Mouse (Mus musculus): ENCODE data around the gene Sept9. TPM values are rescaled to one million over a fixed set of nuclear protein-coding genes. Genes with fewer than 3 reads are reported as not detected.

The Sept9 gene
- total and polyA plus RNA-seq, 3 experiments: 115 to 469 (median 292) TPM

DNA sequence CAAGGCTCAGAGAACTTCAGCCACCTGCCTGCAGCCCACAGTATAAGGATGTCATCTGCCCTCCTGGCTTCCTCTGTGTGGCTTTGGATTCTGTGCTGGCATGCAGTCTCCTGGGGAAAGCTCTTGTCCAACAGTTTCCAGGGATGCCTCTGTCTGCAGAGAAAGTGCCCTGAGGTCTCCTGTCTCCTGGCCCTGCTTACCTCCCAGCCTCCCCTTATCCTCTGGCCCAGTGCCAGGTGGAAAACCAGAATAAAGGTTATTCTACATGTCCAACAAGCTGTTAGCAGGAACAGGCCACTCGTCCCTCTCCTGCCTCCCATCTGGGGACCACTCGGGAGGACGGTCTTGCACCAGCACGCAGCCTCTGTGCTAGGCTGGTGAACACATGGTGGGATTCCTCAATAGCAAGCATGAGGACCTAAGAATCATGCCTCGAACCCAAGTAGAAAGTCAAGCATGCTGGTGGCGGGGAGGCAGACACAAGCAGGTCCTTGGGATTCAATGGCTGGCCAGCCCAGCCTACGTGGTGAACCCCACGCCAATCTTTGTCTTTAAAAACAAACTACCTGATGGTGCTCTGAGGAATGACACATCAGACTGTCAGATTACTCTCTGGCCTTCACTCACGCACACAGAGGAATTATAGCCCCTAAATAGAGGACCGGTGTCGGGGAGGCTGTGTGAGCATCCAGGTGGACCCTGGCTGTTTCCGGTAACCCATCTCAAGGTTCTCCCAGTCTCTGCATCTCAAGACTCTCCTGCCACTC, 111.1 kb downstream of the Sept9 start:
- Histone ChIP-seq H3K27me3 (ENCODE audit: insufficient read depth, low read length) (peaks cover 2% of the 10 kb centered on the region; the same call in 1 of the 2 replicates), H3K36me3 (replicated peaks) (peaks cover 57% of the 10 kb centered on the region), H3K4me3 (ENCODE audit: low read depth, low read length) (no peak overlapping the region), H3K9me3 (replicated peaks) (no peaks in the 10 kb centered on the region), H3K4me1 (ENCODE audit: insufficient read depth, low read depth, low read length) (peaks cover 84% of the 10 kb centered on the region)
- no peak for ATAC-seq (ENCODE audit: extremely low read depth, insufficient number of reproducible peaks, low FRiP score, poor library complexity, severe bottlenecking)
- DNase-seq (ENCODE audit: low spot score): no peak
- no peak for TF ChIP-seq CTCF (IDR thresholded peaks at IDR 0.05; ENCODE audit: low read depth, low read length)
- TF ChIP-seq POLR2AphosphoS5 (IDR thresholded peaks at IDR 0.05; ENCODE audit: insufficient replicate concordance, low read depth, low read length): no peak
- TF ChIP-seq GATA1 (IDR thresholded peaks at IDR 0.05; ENCODE audit: borderline replicate concordance, low read length): no peak
- TF ChIP-seq TAL1 (conservative IDR thresholded peaks at IDR 0.05; ENCODE audit: low read depth, low read length): no peak
- TF ChIP-seq GATA2 (IDR thresholded peaks at IDR 0.05; ENCODE audit: borderline replicate concordance, low read depth, low read length): no peak

DNA sequence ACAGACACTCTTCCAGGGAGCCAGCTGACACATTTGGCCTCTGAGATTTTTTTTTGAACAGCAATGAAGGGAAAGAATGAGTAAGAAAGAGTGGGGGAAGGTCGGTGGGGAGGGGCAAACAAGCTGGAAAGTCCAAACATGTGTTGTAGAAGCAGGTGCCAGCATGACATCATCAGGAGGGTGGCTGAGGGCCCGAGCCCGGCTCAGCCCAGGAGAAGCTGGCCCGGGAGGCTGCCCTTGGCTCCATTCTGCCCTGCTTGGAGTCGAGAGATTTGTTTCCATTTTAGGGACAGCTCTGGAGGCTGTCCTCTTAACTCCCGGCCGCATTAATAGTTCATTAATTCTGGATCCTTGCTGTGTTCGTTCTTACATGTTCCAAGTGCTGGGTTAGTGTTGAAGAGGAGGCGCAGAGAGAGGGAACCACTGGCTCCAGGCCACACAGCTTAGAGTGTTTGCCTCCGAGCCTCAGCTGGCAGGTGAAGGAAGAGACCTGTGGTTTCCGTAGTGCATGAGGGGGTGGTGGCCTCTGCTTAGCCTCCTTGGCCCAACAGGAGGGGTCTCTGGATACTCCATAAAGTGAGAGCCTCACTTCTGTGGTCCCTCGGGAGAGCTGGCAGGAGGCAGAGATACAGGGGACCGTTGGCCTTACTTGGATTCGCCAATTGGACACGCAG, 111.8 kb downstream of the Sept9 start:
- H3K4me3 ChIP-seq (ENCODE audit: low read depth, low read length): no peak overlapping the region
- H3K27me3 ChIP-seq (ENCODE audit: insufficient read depth, low read length): peaks cover 2% of the 10 kb centered on the region; the same call in 1 of the 2 replicates
- H3K4me1 ChIP-seq (ENCODE audit: insufficient read depth, low read depth, low read length): peaks cover 84% of the 10 kb centered on the region
- ATAC-seq (ENCODE audit: extremely low read depth, insufficient number of reproducible peaks, low FRiP score, poor library complexity, severe bottlenecking) (no peak), DNase-seq (ENCODE audit: low spot score) (no peak)
- H3K9me3 ChIP-seq (replicated peaks): no peaks in the 10 kb centered on the region
- TF ChIP-seq GATA1 (IDR thresholded peaks at IDR 0.05; ENCODE audit: borderline replicate concordance, low read length) (no peak), GATA2 (IDR thresholded peaks at IDR 0.05; ENCODE audit: borderline replicate concordance, low read depth, low read length) (no peak), CTCF (IDR thresholded peaks at IDR 0.05; ENCODE audit: low read depth, low read length) (no peak), TAL1 (conservative IDR thresholded peaks at IDR 0.05; ENCODE audit: low read depth, low read length) (no peak), POLR2AphosphoS5 (IDR thresholded peaks at IDR 0.05; ENCODE audit: insufficient replicate concordance, low read depth, low read length) (no peak)
- H3K36me3 ChIP-seq (replicated peaks): peaks cover 60% of the 10 kb centered on the region

DNA sequence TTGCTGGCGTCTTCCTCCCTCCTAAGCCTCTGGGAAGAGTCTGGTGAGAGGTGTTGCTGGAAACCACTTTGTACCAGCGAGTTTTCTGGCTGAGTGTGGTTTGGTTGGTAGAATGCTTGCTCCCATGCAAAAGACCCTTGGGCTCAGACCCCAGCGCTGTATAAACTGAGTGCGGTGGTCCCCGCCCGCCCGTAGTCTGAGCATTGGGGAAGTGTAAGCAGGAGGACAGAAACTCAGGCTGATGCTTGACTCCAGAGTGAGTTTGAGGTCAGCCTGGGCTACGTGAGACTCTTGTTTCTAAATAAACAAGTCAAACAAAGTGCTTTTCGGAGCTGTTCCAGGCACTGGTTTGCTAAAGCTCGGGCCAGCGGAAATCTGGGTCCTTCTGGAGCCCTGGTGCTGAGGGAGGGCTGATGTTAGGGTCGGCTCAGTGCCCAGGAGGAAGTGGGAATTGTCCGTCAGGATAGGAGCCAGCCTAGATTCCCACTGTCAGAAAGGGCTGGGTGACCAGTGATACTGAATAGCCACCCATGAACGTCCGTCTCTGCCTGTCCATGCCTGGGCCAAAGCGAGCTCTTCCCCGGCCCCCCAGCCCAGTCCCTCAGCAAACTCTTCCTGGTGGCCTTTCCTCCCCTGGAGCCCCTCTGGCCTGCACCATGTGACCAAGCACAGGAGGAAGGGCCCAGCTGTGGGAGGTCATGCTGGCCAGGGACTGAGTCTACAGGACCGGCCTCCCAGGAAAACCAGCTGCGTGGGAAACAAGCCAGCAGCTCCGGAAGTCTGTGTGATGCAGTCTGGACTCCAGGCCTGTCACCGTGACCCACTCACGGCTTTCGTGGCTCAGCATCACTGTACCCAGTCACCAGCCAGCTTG, 112.8 kb downstream of the Sept9 start:
- Histone ChIP-seq H3K27me3 (ENCODE audit: insufficient read depth, low read length) (peaks cover 2% of the 10 kb centered on the region; the same call in 1 of the 2 replicates), H3K9me3 (replicated peaks) (no peaks in the 10 kb centered on the region), H3K4me1 (ENCODE audit: insufficient read depth, low read depth, low read length) (peaks cover 83% of the 10 kb centered on the region), H3K36me3 (replicated peaks) (peaks cover 70% of the 10 kb centered on the region), H3K4me3 (ENCODE audit: low read depth, low read length) (no peak overlapping the region)
- DNase-seq (ENCODE audit: low spot score) (no peak), ATAC-seq (ENCODE audit: extremely low read depth, insufficient number of reproducible peaks, low FRiP score, poor library complexity, severe bottlenecking) (no peak)
- no peak for TF ChIP-seq GATA2 (IDR thresholded peaks at IDR 0.05; ENCODE audit: borderline replicate concordance, low read depth, low read length)
- no peak for TF ChIP-seq POLR2AphosphoS5 (IDR thresholded peaks at IDR 0.05; ENCODE audit: insufficient replicate concordance, low read depth, low read length)

DNA sequence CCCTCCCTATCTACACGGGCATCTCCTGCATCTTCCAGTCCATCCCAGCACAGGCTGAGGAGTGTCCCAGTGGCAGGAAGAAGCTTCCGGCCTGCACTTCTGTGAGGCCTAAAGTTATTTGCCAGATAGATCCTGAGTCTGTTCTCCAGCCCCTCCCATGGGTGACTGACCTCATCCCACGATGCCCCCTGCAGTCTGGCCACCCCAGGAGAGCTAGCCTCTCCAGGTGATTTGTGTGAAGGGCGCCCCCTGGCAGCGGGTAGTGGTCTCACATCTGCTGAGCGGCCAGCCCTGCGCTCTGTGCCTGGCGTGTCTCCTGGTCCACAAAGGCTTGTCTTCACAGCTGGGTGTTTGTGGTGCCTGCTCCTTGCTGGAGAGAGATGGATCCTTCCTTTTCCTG, 113.5 kb downstream of the Sept9 start:
- peaks cover 2% of the 10 kb centered on the region; the same call in 1 of the 2 replicates for H3K27me3 ChIP-seq (ENCODE audit: insufficient read depth, low read length)
- DNase-seq (ENCODE audit: low spot score) (no peak), ATAC-seq (ENCODE audit: extremely low read depth, insufficient number of reproducible peaks, low FRiP score, poor library complexity, severe bottlenecking) (no peak)
- H3K36me3 ChIP-seq (replicated peaks): peaks cover 77% of the 10 kb centered on the region
- no peak overlapping the region for H3K4me3 ChIP-seq (ENCODE audit: low read depth, low read length)
- peaks cover 83% of the 10 kb centered on the region for H3K4me1 ChIP-seq (ENCODE audit: insufficient read depth, low read depth, low read length)
- no peaks in the 10 kb centered on the region for H3K9me3 ChIP-seq (replicated peaks)
- TF ChIP-seq GATA2 (IDR thresholded peaks at IDR 0.05; ENCODE audit: borderline replicate concordance, low read depth, low read length) (no peak), GATA1 (IDR thresholded peaks at IDR 0.05; ENCODE audit: borderline replicate concordance, low read length) (no peak), CTCF (IDR thresholded peaks at IDR 0.05; ENCODE audit: low read depth, low read length) (no peak), POLR2AphosphoS5 (IDR thresholded peaks at IDR 0.05; ENCODE audit: insufficient replicate concordance, low read depth, low read length) (no peak), TAL1 (conservative IDR thresholded peaks at IDR 0.05; ENCODE audit: low read depth, low read length) (no peak)

DNA sequence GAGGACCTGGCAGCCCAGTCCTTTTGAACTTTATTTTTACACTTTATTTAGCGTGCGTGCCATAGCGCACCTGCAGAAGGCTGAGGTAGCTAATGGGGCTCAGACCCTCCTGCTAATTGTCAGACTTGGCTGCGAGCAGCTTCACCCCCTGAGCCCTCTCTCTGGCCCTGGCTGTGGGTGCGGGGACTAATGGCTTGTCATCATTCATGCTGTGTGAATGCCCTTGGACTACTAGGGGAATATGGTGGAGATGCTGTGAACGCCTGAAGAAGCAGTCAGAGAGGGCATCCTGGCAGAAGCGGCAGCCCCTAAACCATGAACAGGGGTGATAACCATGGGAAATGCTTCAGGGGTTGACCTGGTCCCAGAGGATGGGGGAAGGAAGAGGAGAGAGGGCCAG, 114.0 kb downstream of the Sept9 start:
- no peak overlapping the region for H3K4me3 ChIP-seq (ENCODE audit: low read depth, low read length)
- no peak for DNase-seq (ENCODE audit: low spot score)
- peaks cover 83% of the 10 kb centered on the region for H3K4me1 ChIP-seq (ENCODE audit: insufficient read depth, low read depth, low read length)
- TF ChIP-seq CTCF (IDR thresholded peaks at IDR 0.05; ENCODE audit: low read depth, low read length): no peak
- TF ChIP-seq GATA2 (IDR thresholded peaks at IDR 0.05; ENCODE audit: borderline replicate concordance, low read depth, low read length): no peak
- TF ChIP-seq TAL1 (conservative IDR thresholded peaks at IDR 0.05; ENCODE audit: low read depth, low read length): no peak
- TF ChIP-seq GATA1 (IDR thresholded peaks at IDR 0.05; ENCODE audit: borderline replicate concordance, low read length): no peak
- TF ChIP-seq POLR2AphosphoS5 (IDR thresholded peaks at IDR 0.05; ENCODE audit: insufficient replicate concordance, low read depth, low read length): no peak
- no peaks in the 10 kb centered on the region for H3K9me3 ChIP-seq (replicated peaks)
- no peak for ATAC-seq (ENCODE audit: extremely low read depth, insufficient number of reproducible peaks, low FRiP score, poor library complexity, severe bottlenecking)
- peaks cover 2% of the 10 kb centered on the region; the same call in 1 of the 2 replicates for H3K27me3 ChIP-seq (ENCODE audit: insufficient read depth, low read length)
- H3K36me3 ChIP-seq (replicated peaks): peaks cover 82% of the 10 kb centered on the region

Data from G1E (cell line).